Mouse (Mus musculus): ENCODE results near the gene Wfdc8. TPM values are rescaled to one million over a fixed set of nuclear protein-coding genes. Genes with fewer than 3 reads are reported as not detected.
"Not testable (repeated sequence)": the region's sequence is repeated elsewhere in the genome, so short reads cannot be mapped to it uniquely, and the experiment has no call there.

The Wfdc8 gene
- polyA plus RNA-seq, 1 experiment from 2014 or later = not detected

- Histone ChIP-seq H3K9me3 (replicated peaks; ENCODE audit: control insufficient read depth, low read length) (no peaks in the 10 kb centered on the region), H3K4me1 (ENCODE audit: control insufficient read depth, insufficient read depth, low read length) (no peaks in the 10 kb centered on the region), H3K4me3 (replicated peaks; ENCODE audit: low read length) (no peak overlapping the region), H3K27ac (ENCODE audit: low read length) (no peak overlapping the region), H3K27me3 (ENCODE audit: control insufficient read depth, insufficient read depth, low read length) (no peaks in the 10 kb centered on the region), H3K9ac (ENCODE audit: low read length) (no peak overlapping the region), H3K4me2 (ENCODE audit: low read depth, low read length) (no peak overlapping the region), H3K36me3 (ENCODE audit: control insufficient read depth, insufficient read depth, low read length) (no peaks in the 10 kb centered on the region)
- ATAC-seq (ENCODE audit: insufficient read depth, low FRiP score) = no peak
- 91% methylated on average over 3 of the region's 3 CpGs for WGBS
Observed at GRCm38 (mm10) chr2:164615386-164615785, 2.0 kb upstream of the Wfdc8 start.

DNA sequence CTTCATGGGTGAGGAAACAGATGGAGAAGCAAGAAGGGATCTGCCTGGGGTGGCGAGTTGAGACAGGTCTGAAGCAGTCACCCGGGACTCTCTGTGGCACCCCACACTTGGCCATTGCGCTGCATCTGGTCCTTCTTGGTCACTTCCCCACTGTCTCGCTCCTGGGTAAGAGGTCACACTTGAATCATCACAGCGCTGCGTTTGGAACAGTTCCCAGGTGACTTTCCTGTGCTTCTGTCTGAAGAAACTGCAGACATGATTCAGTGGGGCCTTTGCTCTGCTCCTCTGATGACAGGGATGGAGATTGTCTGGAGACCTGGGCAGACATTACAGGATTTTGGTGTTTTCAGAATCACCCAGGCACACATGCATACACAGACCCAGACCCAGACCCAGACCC lies 4.6 kb downstream of the Wfdc8 start:
- no peak for ATAC-seq (ENCODE audit: insufficient read depth, low FRiP score)
- Histone ChIP-seq H3K27ac (ENCODE audit: low read length) (no peak overlapping the region), H3K36me3 (ENCODE audit: control insufficient read depth, insufficient read depth, low read length) (no peaks in the 10 kb centered on the region), H3K9me3 (replicated peaks; ENCODE audit: control insufficient read depth, low read length) (no peaks in the 10 kb centered on the region; the same call in 1 of the 2 replicates), H3K4me2 (ENCODE audit: low read depth, low read length) (no peak overlapping the region), H3K9ac (ENCODE audit: low read length) (no peak overlapping the region), H3K4me3 (replicated peaks; ENCODE audit: low read length) (no peak overlapping the region), H3K27me3 (ENCODE audit: control insufficient read depth, insufficient read depth, low read length) (no peaks in the 10 kb centered on the region), H3K4me1 (ENCODE audit: control insufficient read depth, insufficient read depth, low read length) (no peaks in the 10 kb centered on the region)
- 61% methylated on average over 6 of the region's 6 CpGs for WGBS

DNA sequence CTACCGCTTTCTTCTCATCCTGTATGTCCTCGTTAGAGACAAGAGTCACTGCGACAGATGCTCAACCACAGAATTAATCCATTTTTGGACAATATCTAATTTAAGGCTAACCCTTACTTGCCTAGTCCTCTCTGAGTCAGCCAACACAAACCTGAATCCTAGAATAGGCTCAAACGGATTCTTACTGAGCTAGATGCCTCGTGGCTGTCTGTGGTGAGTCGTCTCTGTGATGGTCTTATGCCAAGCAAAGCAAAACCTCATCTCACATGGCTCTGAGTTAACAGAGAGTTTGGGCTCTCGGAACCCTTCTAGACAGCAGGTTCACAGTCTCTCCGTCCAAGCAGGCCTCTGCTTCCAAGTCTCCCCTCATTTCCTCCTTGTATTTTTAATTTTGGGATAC lies 9.0 kb downstream of the Wfdc8 start:
- no peak overlapping the region for H3K27ac ChIP-seq (ENCODE audit: low read length)
- peaks cover 6% of the 10 kb centered on the region; the same call in 1 of the 2 replicates for H3K9me3 ChIP-seq (replicated peaks; ENCODE audit: control insufficient read depth, low read length)
- H3K4me2 ChIP-seq (ENCODE audit: low read depth, low read length) = no peak overlapping the region
- no peaks in the 10 kb centered on the region for H3K36me3 ChIP-seq (ENCODE audit: control insufficient read depth, insufficient read depth, low read length)
- no peaks in the 10 kb centered on the region for H3K27me3 ChIP-seq (ENCODE audit: control insufficient read depth, insufficient read depth, low read length)
- no peaks in the 10 kb centered on the region for H3K4me1 ChIP-seq (ENCODE audit: control insufficient read depth, insufficient read depth, low read length)
- ATAC-seq (ENCODE audit: insufficient read depth, low FRiP score) = no peak
- H3K4me3 ChIP-seq (replicated peaks; ENCODE audit: low read length) = no peak overlapping the region
- WGBS = 86% methylated on average over 8 of the region's 8 CpGs
- H3K9ac ChIP-seq (ENCODE audit: low read length) = no peak overlapping the region

DNA sequence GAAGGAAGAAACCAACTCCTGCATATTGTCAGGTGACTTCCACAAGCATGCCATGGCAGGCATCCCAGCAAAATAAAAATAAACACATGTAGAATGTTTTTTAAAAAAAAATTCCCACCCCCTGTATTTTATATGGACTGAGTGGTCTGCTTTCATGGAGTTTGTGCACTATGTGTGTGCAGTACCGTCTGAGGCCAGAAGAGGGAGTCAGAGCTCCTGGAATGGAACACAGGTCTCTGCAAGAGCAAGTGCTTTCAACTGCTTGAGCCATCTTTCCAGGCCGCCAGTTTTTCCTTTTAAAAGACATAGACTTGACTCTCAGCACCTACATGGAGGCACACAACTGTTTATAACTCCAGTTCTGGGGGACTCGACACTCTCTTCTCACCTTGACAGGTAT lies 9.9 kb downstream of the Wfdc8 start:
- no peak overlapping the region for H3K4me3 ChIP-seq (replicated peaks; ENCODE audit: low read length)
- H3K36me3 ChIP-seq (ENCODE audit: control insufficient read depth, insufficient read depth, low read length) = no peaks in the 10 kb centered on the region
- no peak for ATAC-seq (ENCODE audit: insufficient read depth, low FRiP score)
- 92% methylated on average over 3 of the region's 3 CpGs for WGBS
- no peak overlapping the region for H3K4me2 ChIP-seq (ENCODE audit: low read depth, low read length)
- no peak overlapping the region for H3K27ac ChIP-seq (ENCODE audit: low read length)
- H3K9ac ChIP-seq (ENCODE audit: low read length) = no peak overlapping the region
- H3K27me3 ChIP-seq (ENCODE audit: control insufficient read depth, insufficient read depth, low read length) = no peaks in the 10 kb centered on the region
- H3K4me1 ChIP-seq (ENCODE audit: control insufficient read depth, insufficient read depth, low read length) = no peaks in the 10 kb centered on the region
- peaks cover 6% of the 10 kb centered on the region; the same call in 1 of the 2 replicates for H3K9me3 ChIP-seq (replicated peaks; ENCODE audit: control insufficient read depth, low read length)

DNA sequence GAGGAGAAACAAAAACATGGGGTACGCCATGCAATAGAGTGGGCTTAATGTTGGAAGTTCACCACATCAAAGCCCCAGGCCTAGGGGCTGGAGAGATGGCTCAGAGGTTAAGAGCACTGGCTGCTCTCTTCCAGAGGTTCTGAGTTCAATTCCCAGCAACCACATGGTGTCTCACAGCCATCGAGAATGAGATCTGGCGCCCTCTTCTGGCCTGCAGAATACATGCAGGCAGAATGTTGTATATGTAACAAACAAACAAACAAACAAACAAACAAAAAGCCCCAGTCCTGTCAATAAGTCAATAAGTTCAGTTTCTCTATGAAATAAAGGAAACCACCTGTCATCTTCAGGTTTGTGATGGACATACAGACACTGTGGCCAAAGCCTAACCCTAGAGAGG lies 13.2 kb downstream of the Wfdc8 start:
- WGBS = 70% methylated on average over 3 of the region's 3 CpGs
- Histone ChIP-seq H3K36me3 (ENCODE audit: control insufficient read depth, insufficient read depth, low read length) (no peaks in the 10 kb centered on the region), H3K4me3 (replicated peaks; ENCODE audit: low read length) (no peak overlapping the region), H3K9me3 (replicated peaks; ENCODE audit: control insufficient read depth, low read length) (peaks cover 6% of the 10 kb centered on the region; the same call in 1 of the 2 replicates), H3K4me2 (ENCODE audit: low read depth, low read length) (no peak overlapping the region), H3K4me1 (ENCODE audit: control insufficient read depth, insufficient read depth, low read length) (no peaks in the 10 kb centered on the region), H3K27me3 (ENCODE audit: control insufficient read depth, insufficient read depth, low read length) (no peaks in the 10 kb centered on the region), H3K9ac (ENCODE audit: low read length) (no peak overlapping the region), H3K27ac (ENCODE audit: low read length) (no peak overlapping the region)
- ATAC-seq (ENCODE audit: insufficient read depth, low FRiP score) = no peak

GRCm38 (mm10) chr2:164593494-164593893 lies 19.9 kb downstream of the Wfdc8 start, which contains the start of gene Eppin:
Gene Eppin (minus strand): TSS chr2:164593594.
- H3K9me3 ChIP-seq (replicated peaks; ENCODE audit: control insufficient read depth, low read length) = no peaks in the 10 kb centered on the region
- H3K27ac ChIP-seq (ENCODE audit: low read length) = no peak within 1 kb of the TSS
- no peak for ATAC-seq (ENCODE audit: insufficient read depth, low FRiP score)
- no peaks in the 10 kb centered on the region for H3K27me3 ChIP-seq (ENCODE audit: control insufficient read depth, insufficient read depth, low read length)
- no peaks in the 10 kb centered on the region for H3K4me1 ChIP-seq (ENCODE audit: control insufficient read depth, insufficient read depth, low read length)
- no peak within 1 kb of the TSS for H3K4me2 ChIP-seq (ENCODE audit: low read depth, low read length)
- 81% methylated on average over 4 of the region's 4 CpGs for WGBS
- no peaks in the 10 kb centered on the region for H3K36me3 ChIP-seq (ENCODE audit: control insufficient read depth, insufficient read depth, low read length)
- no peak within 1 kb of the TSS for H3K4me3 ChIP-seq (replicated peaks; ENCODE audit: low read length)
- H3K9ac ChIP-seq (ENCODE audit: low read length) = no peak within 1 kb of the TSS

GRCm38 (mm10) chr2:164592014-164592413 lies 21.4 kb downstream of the Wfdc8 start:
- Histone ChIP-seq H3K4me1 (ENCODE audit: control insufficient read depth, insufficient read depth, low read length) (no peaks in the 10 kb centered on the region), H3K9ac (ENCODE audit: low read length) (no peak overlapping the region), H3K4me2 (ENCODE audit: low read depth, low read length) (no peak overlapping the region), H3K27ac (ENCODE audit: low read length) (no peak overlapping the region), H3K9me3 (replicated peaks; ENCODE audit: control insufficient read depth, low read length) (no peaks in the 10 kb centered on the region), H3K36me3 (ENCODE audit: control insufficient read depth, insufficient read depth, low read length) (no peaks in the 10 kb centered on the region), H3K27me3 (ENCODE audit: control insufficient read depth, insufficient read depth, low read length) (no peaks in the 10 kb centered on the region), H3K4me3 (replicated peaks; ENCODE audit: low read length) (no peak overlapping the region)
- ATAC-seq (ENCODE audit: insufficient read depth, low FRiP score) = no peak
- 4% methylated on average over 4 of the region's 4 CpGs for WGBS

DNA sequence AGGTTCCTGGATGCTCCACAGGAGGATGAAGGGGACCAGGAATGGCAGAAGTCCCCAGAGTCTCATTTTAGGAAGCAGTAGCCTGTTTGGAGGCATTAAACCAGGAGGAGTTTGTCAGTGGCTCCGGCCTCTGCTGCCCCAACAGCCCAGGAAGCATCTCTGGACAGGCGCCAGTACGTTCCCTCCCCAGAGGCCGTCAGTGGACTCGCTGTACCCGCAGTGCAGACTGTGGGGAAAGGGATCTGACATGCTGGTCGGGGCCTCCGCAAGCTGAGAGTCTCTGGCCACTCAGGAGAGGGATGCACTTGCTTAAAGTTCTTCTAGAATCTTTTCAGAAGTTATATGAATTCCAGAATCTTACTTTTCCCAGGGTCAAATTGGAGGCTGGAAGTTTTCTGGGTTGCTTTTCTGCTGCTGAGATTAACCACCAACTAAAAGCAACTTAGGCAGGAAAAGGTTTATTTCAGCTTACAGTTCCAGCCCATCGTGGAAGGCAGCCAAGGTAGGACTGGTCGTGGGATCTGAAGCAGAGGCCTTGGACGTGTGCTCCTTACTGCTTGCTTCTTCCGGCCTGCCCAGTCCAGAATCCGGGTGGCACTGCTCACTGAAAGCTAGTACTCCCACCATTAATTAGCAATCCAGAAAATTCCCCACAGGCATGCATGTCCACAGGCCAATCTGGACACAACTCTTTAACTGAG lies 28.3 kb downstream of the Wfdc8 start, which contains the start of gene Wfdc6a:
Wfdc6a (minus strand) TSS at position 423 of the 701 bp plus-strand sequence.
- H3K4me1 ChIP-seq (ENCODE audit: control insufficient read depth, insufficient read depth, low read length); H3K27me3 ChIP-seq (ENCODE audit: control insufficient read depth, insufficient read depth, low read length); H3K9ac ChIP-seq (ENCODE audit: low read length); H3K36me3 ChIP-seq (ENCODE audit: control insufficient read depth, insufficient read depth, low read length); H3K9me3 ChIP-seq (replicated peaks; ENCODE audit: control insufficient read depth, low read length); ATAC-seq (ENCODE audit: insufficient read depth, low FRiP score); H3K4me2 ChIP-seq (ENCODE audit: low read depth, low read length); H3K4me3 ChIP-seq (replicated peaks; ENCODE audit: low read length): not testable (repeated sequence)
- H3K27ac ChIP-seq (ENCODE audit: low read length) = 0 out of 2 replicates have a peak within 1 kb of the TSS, but pooled peaks have one; percentile 2
- 50% methylated on average over 13 of the region's 13 CpGs for WGBS

DNA sequence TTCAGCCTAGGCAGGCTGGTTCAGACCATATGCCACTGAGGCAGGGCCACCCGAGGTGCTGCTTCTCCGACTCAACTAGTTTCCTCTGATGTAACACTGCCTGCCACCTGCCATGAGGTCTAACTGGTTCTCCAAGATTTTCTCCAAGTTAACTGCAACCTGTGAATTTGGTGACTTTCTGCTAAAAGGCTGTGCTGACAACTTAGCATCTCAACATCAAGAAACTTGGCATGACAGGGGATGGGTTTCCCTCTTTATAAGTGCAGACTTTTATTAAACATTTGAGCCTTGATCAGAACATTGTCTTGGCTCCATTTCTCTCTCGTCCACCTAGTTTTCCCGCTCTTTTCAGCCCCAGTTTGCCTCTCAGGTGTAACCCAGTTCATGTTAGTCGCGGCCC lies 40.1 kb downstream of the Wfdc8 start, which contains the start of gene Spint3:
Spint3 (minus strand) TSS at position 101 of the 400 bp plus-strand sequence.
- H3K9me3 ChIP-seq (replicated peaks; ENCODE audit: control insufficient read depth, low read length); H3K27ac ChIP-seq (ENCODE audit: low read length); H3K4me1 ChIP-seq (ENCODE audit: control insufficient read depth, insufficient read depth, low read length); H3K9ac ChIP-seq (ENCODE audit: low read length); H3K27me3 ChIP-seq (ENCODE audit: control insufficient read depth, insufficient read depth, low read length); ATAC-seq (ENCODE audit: insufficient read depth, low FRiP score); H3K36me3 ChIP-seq (ENCODE audit: control insufficient read depth, insufficient read depth, low read length); H3K4me3 ChIP-seq (replicated peaks; ENCODE audit: low read length); H3K4me2 ChIP-seq (ENCODE audit: low read depth, low read length): not testable (repeated sequence)
- WGBS = 75% methylated on average over 6 of the region's 6 CpGs

Measured in stomach, embryonic 16.5 days (tissue).